Mouse (Mus musculus) lung, postnatal 0 days (tissue): ENCODE results near the gene Psat1. TPM values are rescaled to one million over a fixed set of nuclear protein-coding genes. Genes with fewer than 3 reads are reported as not detected.

Source experiments
- ATAC-seq: fragments of 200-750 bp; cut with Nextera tagmentation; 2 replicates; pipeline ENCODE4 v1.8.0; 2017; ENCODE audit warnings: moderate library complexity
- DNase-seq: peaks from one replicate; pipeline ENCODE4 v3.0.0-alpha.2; 2016; ENCODE audit warnings: low spot score
- H3K27ac ChIP-seq: fragments of 300-500 bp; sonication (generic); 2 replicates; pipeline ENCODE4 v1.5.1; 2014; ENCODE audit warnings: antibody characterized with exemption, mild to moderate bottlenecking, low read length, mixed read lengths
- H3K27me3 ChIP-seq: fragments of 300-500 bp; sonication (generic); replicated peaks from 2 replicates; pipeline ENCODE4 v1.6.1; 2014; ENCODE audit warnings: low read length, mixed read lengths; ENCODE audit not compliant: insufficient read depth
- H3K36me3 ChIP-seq: fragments of 300-500 bp; sonication (generic); 2 replicates; pipeline ENCODE4 v1.6.1; 2014; ENCODE audit warnings: low read length, mixed read lengths; ENCODE audit not compliant: insufficient read depth
- H3K4me1 ChIP-seq: fragments of 300-500 bp; sonication (generic); 2 replicates; pipeline ENCODE4 v1.6.1; 2014; ENCODE audit warnings: antibody characterized with exemption, low read depth, low read length, mixed read lengths; ENCODE audit not compliant: insufficient read depth
- H3K4me2 ChIP-seq: fragments of 300-500 bp; sonication (generic); replicated peaks from 2 replicates; pipeline ENCODE4 v1.6.1; 2014; ENCODE audit warnings: low read depth, mild to moderate bottlenecking, low read length, moderate library complexity, mixed read lengths
- H3K4me3 ChIP-seq: fragments of 300-500 bp; sonication (generic); 2 replicates; pipeline ENCODE4 v1.5.1; 2014; ENCODE audit warnings: low read depth, low read length
- H3K9ac ChIP-seq: fragments of 300-500 bp; sonication (generic); replicated peaks from 2 replicates; pipeline ENCODE4 v1.6.1; 2014; ENCODE audit warnings: low read depth, mild to moderate bottlenecking
- H3K9me3 ChIP-seq: fragments of 300-500 bp; sonication (generic); 2 replicates; pipeline ENCODE4 v1.6.1; 2016; ENCODE audit warnings: low read length, mixed read lengths
- CTCF ChIP-seq: IDR thresholded peaks from 2 replicates; pipeline ENCODE4 v1.5.1; 2016; ENCODE audit warnings: antibody characterized with exemption, mild to moderate bottlenecking
- EP300 ChIP-seq: IDR thresholded peaks from 2 replicates; pipeline ENCODE4 v1.6.1; 2016; ENCODE audit warnings: antibody characterized with exemption, mild to moderate bottlenecking, control low read depth
- WGBS: fragments of 180-500 bp; shearing (Covaris S2); extraction: QIAGEN DNeasy Blood & Tissue Kit; methylation state at CpG from one replicate; pipeline ENCODE4 v1.1.7; 2014; 5-methylcytosine and 5-hydroxymethylcytosine counted together
- polyA plus RNA-seq: library from polyadenylated mRNA; unstranded; fragments of >200 nt; fragmentation: Nextera tagmentation; extraction: Ambion mirVana; gene quantifications from 2 replicates; pipeline ENCODE4 v1.2.1, GENCODE M21; 2015

Gene Psat1
- polyA plus RNA-seq, 1 experiment from 2014 or later, result 35.2 TPM

GRCm38 (mm10) chr19:15962313-15962712 is 15.2 kb upstream of the Psat1 start:
- Histone ChIP-seq H3K27ac (peak overlapping the region; percentile 52), H3K4me2 (peak overlapping the region; percentile 17; the same call in 1 of the 2 replicates), H3K36me3 (no peaks in the 10 kb centered on the region; the same call in 1 of the 2 replicates), H3K9ac (no peak overlapping the region), H3K4me1 (no peaks in the 10 kb centered on the region), H3K4me3 (no peak overlapping the region), H3K27me3 (no peaks in the 10 kb centered on the region), H3K9me3 (no peaks in the 10 kb centered on the region)
- peak; percentile 38; the same call in 1 of the 2 replicates for TF ChIP-seq EP300
- TF ChIP-seq CTCF, result no peak
- ATAC-seq (peak; percentile 82), DNase-seq (peak; percentile 77)
- 68% methylated on average over 13 of the region's 13 CpGs for WGBS

- 38% methylated on average over 3 of the region's 3 CpGs for WGBS
These were observed 3.1 kb upstream of the Psat1 start for GRCm38 (mm10) chr19:15950225-15950624.

GRCm38 (mm10) chr19:15948867-15949266 is 1.7 kb upstream of the Psat1 start:
- Histone ChIP-seq H3K27ac (no peak overlapping the region), H3K9ac (no peak overlapping the region), H3K36me3 (no peaks in the 10 kb centered on the region), H3K9me3 (no peaks in the 10 kb centered on the region), H3K4me1 (no peaks in the 10 kb centered on the region), H3K4me3 (no peak overlapping the region), H3K4me2 (no peak overlapping the region), H3K27me3 (no peaks in the 10 kb centered on the region)
- WGBS, result 77% methylated on average over 1 of the region's 1 CpGs
- no peak for ATAC-seq
- TF ChIP-seq CTCF (no peak), EP300 (no peak)
- DNase-seq, result no peak

More at GRCm38 (mm10) chr19:15950225-15950624, 3.1 kb upstream of the Psat1 start:
- no peak overlapping the region for H3K27ac ChIP-seq
- no peaks in the 10 kb centered on the region for H3K36me3 ChIP-seq
- no peaks in the 10 kb centered on the region for H3K9me3 ChIP-seq
- peak; percentile 34 for ATAC-seq
- H3K27me3 ChIP-seq, result no peaks in the 10 kb centered on the region
- no peaks in the 10 kb centered on the region for H3K4me1 ChIP-seq
- no peak for TF ChIP-seq EP300
- no peak for TF ChIP-seq CTCF
- DNase-seq, result peak; percentile 60
- no peak overlapping the region for H3K4me3 ChIP-seq
- no peak overlapping the region for H3K4me2 ChIP-seq
- H3K9ac ChIP-seq, result no peak overlapping the region

- H3K27me3 ChIP-seq, result no peaks in the 10 kb centered on the region
- no peak overlapping the region for H3K27ac ChIP-seq
- TF ChIP-seq EP300, result no peak
- TF ChIP-seq CTCF, result no peak
- no peak for ATAC-seq
- H3K36me3 ChIP-seq, result no peaks in the 10 kb centered on the region
- H3K9me3 ChIP-seq, result no peaks in the 10 kb centered on the region
- no peak overlapping the region for H3K4me2 ChIP-seq
- no peak overlapping the region for H3K4me3 ChIP-seq
- no peak for DNase-seq
- no peaks in the 10 kb centered on the region for H3K4me1 ChIP-seq
- 92% methylated on average over 7 of the region's 7 CpGs for WGBS
- H3K9ac ChIP-seq, result no peak overlapping the region
These were observed 1.3 kb upstream of the Psat1 start for GRCm38 (mm10) chr19:15948426-15948825.

GRCm38 (mm10) chr19:15946663-15947062 is 474 bp downstream of the Psat1 start:
- H3K4me3 ChIP-seq, result no peak overlapping the region
- no peak overlapping the region for H3K9ac ChIP-seq
- H3K27ac ChIP-seq, result no peak overlapping the region
- H3K4me2 ChIP-seq, result no peak overlapping the region
- no peaks in the 10 kb centered on the region for H3K36me3 ChIP-seq
- H3K4me1 ChIP-seq, result no peaks in the 10 kb centered on the region
- DNase-seq (peak; percentile 63), ATAC-seq (peak; percentile 89)
- no peaks in the 10 kb centered on the region for H3K9me3 ChIP-seq
- 53% methylated on average over 10 of the region's 10 CpGs for whole genome bisulfite sequencing
- H3K27me3 ChIP-seq, result no peaks in the 10 kb centered on the region
- TF ChIP-seq CTCF (0 out of 2 replicates have a peak, but pooled peaks have one; percentile 2), EP300 (no peak)

- no peaks in the 10 kb centered on the region for H3K4me1 ChIP-seq
- H3K9ac ChIP-seq, result no peak overlapping the region
- no peak for DNase-seq
- no peak for ATAC-seq
- no peak overlapping the region for H3K4me3 ChIP-seq
- no peaks in the 10 kb centered on the region for H3K36me3 ChIP-seq
- no peak for TF ChIP-seq CTCF
- no peak for TF ChIP-seq EP300
- WGBS, result 83% methylated on average over 7 of the region's 7 CpGs
- H3K27ac ChIP-seq, result no peak overlapping the region
- H3K27me3 ChIP-seq, result no peaks in the 10 kb centered on the region
- H3K4me2 ChIP-seq, result no peak overlapping the region
- no peaks in the 10 kb centered on the region for H3K9me3 ChIP-seq
These were observed 4.1 kb downstream of the Psat1 start for GRCm38 (mm10) chr19:15943117-15943423.
